Mouse (Mus musculus): ENCODE results near the gene Iqck.
A peak's percentile ranks its signal among the peaks of the same experiment; 100 is the strongest.

Iqck gene

GRCm38 (mm10) chr7:118855171-118855876, at the start of gene Iqck:
TSS of gene Iqck (plus strand) at chr7:118855752.
- peak; percentile 91 for DNase-seq (ENCODE audit: low read depth)

DNA sequence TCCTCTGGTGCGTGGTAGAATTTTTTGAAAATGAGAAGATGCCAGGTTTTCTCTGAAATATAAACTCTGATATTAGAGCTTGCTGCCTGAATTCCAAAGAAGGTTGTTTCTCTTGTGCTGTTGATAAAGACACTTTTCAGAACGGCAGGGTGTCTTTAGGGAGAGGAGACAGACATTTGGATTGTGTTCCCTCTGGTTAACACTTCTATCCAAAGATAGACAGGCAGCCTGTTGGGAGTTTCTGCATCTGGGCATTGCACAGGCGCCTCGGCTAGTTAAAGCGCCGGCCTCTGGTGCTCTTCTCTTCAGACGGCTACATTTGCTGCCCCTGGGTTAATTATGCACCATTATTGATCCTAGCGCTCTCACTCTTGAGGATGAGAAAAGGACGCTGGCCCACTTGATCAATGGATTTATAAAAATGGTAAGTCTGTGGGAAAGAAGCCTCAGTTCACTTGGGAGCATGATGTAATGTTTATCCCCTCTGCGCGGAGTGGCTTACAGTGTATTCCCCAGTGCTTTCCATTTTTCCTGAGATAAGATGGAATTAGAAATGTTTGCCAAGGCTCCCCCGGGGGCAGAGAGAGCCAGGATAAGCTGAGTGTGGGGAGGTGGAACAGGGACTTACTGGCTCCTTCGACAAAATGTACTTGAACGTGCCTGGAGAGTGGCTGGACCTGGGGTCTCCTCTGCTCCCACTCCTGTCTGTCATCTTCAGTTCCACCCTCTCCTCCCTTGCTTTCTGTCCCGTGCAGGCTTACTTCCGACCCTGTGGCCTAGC, 48.7 kb upstream of the Iqck start:
- no peak for DNase-seq (ENCODE audit: low read depth)

GRCm38 (mm10) chr7:118807899-118808298, 47.7 kb upstream of the Iqck start:
- no peak for DNase-seq (ENCODE audit: low read depth)

DNA sequence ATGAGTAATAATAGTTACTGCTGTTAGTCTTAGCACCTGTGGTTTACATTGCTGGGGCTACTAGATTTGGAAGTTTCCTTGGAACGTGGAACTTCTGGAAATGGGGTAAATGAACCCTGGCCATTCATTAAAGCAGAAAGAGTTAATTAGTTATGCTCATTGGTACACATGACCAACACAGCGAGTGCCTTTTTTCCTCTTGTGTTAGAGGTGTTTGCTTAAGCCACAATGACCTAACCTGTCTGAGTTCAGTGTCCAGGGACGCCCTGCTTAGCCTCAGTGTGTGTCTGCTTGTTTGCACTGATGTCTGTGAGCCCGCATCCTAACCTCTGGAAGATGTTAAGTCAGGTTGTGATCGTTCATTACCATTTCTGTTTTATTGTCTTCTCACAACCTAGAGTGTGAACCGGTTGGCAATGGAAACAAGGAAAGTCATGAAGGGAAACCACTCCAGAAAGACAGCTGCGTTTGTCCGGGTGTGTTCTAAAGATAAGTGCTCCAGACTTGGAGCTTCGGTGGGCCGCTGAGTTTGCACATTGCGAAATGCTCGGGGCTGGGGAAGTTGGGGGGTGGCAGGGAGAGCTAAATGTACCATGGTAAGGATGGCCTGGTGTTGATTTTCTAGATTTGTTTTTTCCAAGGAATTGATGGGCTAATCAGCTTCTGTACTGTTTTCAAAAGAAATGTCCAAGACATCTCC, 44.0 kb upstream of the Iqck start:
- no peak for DNase-seq (ENCODE audit: low read depth)

DNA sequence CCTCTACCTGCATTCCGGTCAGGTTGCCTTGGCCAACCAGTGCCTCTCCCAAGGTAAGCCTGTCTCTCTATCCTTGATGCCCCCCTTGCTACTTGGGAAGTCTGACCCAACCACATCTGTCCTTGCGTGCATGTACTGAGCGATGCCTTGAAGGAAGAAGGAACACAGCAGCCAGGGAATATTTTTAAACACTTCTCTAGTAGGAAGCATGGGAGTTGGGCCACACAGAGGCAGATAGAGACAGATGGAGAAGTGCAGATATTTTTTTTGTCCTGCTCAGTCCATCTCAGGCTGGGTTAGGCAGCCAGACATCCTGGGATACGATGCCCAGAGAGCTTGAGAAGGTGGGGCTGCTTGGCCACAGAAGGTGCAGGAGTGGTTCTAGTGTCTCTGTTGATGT, 42.0 kb upstream of the Iqck start:
- no peak for DNase-seq (ENCODE audit: low read depth)

DNA sequence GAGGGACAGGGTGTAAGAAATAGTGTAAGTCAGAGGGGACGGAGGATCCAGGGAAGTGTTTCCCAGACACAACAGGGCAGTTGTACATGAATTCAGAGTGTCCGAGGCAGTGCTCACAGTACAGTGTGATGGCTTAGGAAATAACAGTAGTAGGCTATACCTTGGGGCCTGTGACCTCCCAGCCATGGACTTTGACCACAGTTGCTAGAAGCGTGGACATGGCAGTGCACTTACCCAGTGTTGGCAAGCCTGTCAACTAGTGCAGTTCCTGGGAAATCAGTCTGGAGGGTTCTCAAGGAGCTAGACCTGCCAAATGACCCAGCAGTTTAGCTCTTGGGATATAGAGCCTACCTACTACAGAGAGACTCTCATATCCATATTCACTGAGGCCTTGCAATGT, 39.3 kb upstream of the Iqck start:
- no peak for DNase-seq (ENCODE audit: low read depth)

DNA sequence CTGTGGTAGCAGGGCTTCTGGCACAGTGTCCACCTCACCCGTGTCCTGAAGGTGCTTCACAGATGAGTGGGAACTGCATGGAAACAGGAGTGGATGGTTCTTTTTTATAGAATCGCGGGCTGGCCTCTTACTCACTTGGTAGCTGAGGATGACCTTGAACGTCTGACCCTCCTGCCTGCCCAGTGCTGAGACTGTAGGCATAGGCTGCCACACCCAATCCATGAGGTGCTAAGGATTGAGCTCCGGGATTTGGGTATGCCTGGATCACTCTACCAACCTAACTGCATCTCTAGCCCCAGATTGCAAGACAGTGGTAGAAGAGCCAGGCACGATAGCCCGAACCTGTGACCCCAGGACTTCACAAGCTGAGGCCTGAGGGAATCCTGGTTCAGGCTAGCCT, 37.8 kb upstream of the Iqck start:
- DNase-seq (ENCODE audit: low read depth) = no peak

GRCm38 (mm10) chr7:118819666-118820065, 35.9 kb upstream of the Iqck start:
- no peak for DNase-seq (ENCODE audit: low read depth)

GRCm38 (mm10) chr7:118821356-118821755, 34.2 kb upstream of the Iqck start:
- DNase-seq (ENCODE audit: low read depth) = no peak

- no peak for DNase-seq (ENCODE audit: low read depth)
These were observed 33.5 kb upstream of the Iqck start for GRCm38 (mm10) chr7:118821887-118822556.

- no peak for DNase-seq (ENCODE audit: low read depth)
These were observed 31.1 kb upstream of the Iqck start for GRCm38 (mm10) chr7:118824451-118824850.

- DNase-seq (ENCODE audit: low read depth) = peak; percentile 71
These were observed 27.6 kb upstream of the Iqck start for GRCm38 (mm10) chr7:118827975-118828416.

- DNase-seq (ENCODE audit: low read depth) = no peak
These were observed 17.7 kb upstream of the Iqck start for GRCm38 (mm10) chr7:118837901-118838300.

DNA sequence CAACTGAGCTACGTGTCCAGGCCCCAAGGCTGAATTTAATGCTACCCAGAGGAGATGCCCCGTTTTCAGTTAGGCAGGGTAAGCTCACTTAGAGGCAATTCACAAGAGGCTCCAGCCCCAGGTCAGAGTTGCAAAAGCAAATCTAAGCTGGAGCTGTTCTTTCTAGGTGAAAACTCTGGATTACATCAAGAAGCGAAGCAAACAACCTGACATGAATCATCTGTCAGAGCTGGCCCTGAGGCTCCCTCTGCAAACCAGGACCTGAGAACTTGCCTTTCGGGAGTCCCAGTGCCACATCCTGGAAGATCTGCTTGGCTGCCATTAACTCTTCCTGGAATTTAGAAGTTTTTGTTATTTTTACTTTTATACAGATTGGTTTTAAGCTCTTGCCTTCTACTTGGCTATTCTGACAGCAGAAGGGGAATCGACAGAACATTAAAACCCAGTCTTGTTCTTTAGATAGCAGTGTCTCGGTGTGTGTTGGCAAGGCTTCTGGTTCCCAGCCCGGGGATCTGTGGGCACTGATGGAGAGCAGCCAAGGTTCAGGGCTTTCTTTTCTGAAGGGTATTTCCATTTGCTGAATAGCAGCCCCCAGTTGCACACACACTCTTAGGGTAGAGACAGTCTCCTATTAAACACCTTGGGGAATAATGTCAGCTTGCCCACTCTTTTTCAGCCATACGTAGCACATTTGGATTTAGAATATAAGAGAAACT, 14.4 kb upstream of the Iqck start:
- DNase-seq (ENCODE audit: low read depth) = no peak

- peak; percentile 74 for DNase-seq (ENCODE audit: low read depth)
These were observed 13.8 kb upstream of the Iqck start for GRCm38 (mm10) chr7:118841796-118842195.

DNA sequence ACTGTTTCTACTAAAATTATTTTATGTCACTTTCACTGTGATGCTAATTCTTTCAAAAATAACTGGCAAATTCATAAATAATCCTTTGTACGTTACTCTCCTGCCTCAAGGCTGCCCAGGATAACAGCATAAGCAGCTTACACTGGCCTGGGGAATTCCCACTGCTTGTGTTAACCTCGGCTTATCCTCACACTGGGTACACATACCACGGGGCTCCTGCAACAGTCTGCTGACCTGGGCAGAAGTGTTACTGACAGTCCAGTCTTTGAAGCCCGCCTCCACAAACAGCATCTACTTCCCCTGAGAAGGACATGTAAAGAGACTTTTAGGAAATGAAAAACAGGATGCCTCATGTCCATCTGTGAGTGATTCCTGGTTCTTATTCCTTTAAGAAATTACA, 12.6 kb upstream of the Iqck start:
- no peak for DNase-seq (ENCODE audit: low read depth)

DNA sequence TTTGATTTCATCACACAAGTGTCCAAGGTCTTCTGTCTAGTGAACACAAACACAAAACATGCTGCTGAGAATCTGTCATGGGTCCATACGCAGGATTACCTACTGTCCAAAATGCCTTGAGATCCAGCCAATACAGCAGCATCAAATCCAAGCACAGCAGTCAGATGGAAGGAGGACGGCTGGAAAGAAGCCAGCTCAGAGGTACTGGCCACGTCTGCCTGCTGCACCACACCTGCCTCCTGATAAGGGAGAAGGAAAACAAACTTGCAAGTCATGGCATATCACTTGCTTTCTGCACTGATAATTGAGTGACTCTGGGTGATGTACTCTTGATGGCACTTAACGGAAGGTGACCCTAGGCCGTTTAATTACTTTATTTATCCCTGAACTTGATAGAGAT, 10.4 kb upstream of the Iqck start:
- DNase-seq (ENCODE audit: low read depth) = no peak

- peak; percentile 53 for DNase-seq (ENCODE audit: low read depth)
These were observed 9.2 kb upstream of the Iqck start for GRCm38 (mm10) chr7:118846329-118846728.

GRCm38 (mm10) chr7:118848796-118849195, 6.8 kb upstream of the Iqck start:
- DNase-seq (ENCODE audit: low read depth) = no peak

- no peak for DNase-seq (ENCODE audit: low read depth)
These were observed 5.9 kb upstream of the Iqck start for GRCm38 (mm10) chr7:118849543-118850250.

- peak; percentile 75 for DNase-seq (ENCODE audit: low read depth)
These were observed 4.8 kb upstream of the Iqck start for GRCm38 (mm10) chr7:118850676-118851290.

All from NIH3T3 (cell line).